Mouse (Mus musculus) bone marrow macrophage, adult 2 months (primary cell): ENCODE measurements around the gene Lrrc18.

Experiments used
- CTCF ChIP-seq: IDR thresholded peaks from 2 replicates; pipeline ENCODE4 v1.5.1; 2012; ENCODE audit warnings: low read depth, mild to moderate bottlenecking, low read length, moderate library complexity
- POLR2A ChIP-seq: IDR thresholded peaks from 2 replicates; pipeline ENCODE4 v1.6.1; 2012; ENCODE audit warnings: mild to moderate bottlenecking, low read depth, low read length, borderline replicate concordance

- TF ChIP-seq POLR2A (no peak), CTCF (no peak)
These were observed 39.7 kb downstream of the Lrrc18 start for GRCm38 (mm10) chr14:33030849-33031248.
